Mouse (Mus musculus) ZHBTc4 (cell line): ENCODE data around the gene Taok2.

Experiments used
- DNase-seq: peaks from one replicate; pipeline ENCODE4 v3.0.0-alpha.2; 2011; ENCODE audit warnings: low read depth, low spot score

Taok2 gene

DNA sequence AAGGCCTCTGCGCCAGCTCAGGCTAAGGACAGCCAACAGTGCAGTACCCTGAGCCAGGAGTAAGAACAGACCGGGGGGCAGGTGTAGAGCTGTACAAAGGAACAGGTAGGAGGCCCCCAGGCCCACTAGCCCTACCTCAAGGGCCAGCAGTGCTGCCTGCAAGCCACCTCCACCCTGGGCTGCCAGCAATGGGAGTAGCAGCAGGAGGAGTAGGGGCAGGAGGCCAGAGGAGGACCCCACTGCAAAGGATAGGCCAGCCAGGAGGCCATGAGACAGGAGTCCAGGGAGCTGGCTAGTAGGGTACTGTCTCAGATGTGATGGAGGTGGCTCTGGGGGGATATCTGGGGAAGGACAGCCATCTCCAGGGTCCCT lies 14.0 kb downstream of the Taok2 start:
- no peak for DNase-seq

DNA sequence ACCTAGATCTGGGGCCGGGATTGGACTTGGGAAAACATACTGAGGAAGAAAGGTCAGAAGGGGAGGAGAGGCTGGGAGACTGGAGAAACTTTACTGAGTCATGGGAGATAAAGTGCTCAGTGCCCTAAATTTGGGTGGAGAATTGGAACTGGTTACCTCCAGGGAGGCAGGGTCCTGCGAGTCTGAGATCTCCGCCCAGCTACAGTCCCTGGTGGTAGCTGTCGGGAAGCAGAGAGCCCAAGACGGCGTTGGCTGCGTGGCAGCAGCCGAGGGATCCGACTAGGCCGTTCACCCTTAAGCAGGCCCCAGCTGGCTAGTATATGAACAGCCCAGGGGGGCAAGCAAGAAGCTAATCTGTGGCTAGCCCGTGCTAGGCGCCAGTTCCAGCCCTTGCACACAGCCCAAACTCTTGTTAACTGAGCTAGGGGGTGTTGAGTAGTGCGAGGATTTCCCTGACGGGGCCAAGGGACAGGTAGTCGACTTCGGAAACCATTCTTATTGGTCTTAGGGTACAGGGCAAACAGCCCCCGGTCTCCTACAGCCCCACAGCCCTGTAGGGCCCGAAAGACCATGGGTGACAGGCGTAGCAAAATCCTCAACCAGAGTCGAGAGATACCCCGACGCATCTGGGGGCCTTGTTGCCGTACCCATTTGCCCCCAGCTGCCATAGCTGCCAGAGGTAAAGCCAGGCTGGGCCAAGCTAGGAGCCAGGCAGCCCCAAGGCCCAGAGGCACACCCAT lies 14.6 kb downstream of the Taok2 start:
- DNase-seq: no peak

- DNase-seq: no peak
Measured at GRCm38 (mm10) chr7:126868003-126868402, 16.5 kb downstream of the Taok2 start.

DNA sequence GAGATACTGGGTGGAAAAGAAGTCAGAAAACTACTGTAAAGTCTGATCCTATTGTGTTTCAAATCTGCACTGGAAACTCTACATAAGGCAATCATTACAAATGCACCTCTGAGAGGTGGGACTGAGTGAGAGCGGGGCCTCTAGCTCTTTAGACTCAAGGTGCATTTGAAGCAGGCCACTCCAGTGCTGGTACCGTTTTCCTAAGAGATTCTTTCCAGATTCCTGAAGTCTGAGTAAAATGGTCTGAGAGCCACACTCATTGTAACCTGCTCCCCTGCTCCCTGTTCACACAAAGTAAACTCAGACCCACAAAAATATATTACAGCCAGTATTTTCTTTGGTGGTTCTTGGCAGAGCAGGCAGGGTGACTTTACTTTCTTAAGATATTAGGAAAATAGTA lies 17.0 kb downstream of the Taok2 start:
- DNase-seq: no peak

GRCm38 (mm10) chr7:126863791-126864190 lies 20.7 kb downstream of the Taok2 start:
- DNase-seq: no peak

DNA sequence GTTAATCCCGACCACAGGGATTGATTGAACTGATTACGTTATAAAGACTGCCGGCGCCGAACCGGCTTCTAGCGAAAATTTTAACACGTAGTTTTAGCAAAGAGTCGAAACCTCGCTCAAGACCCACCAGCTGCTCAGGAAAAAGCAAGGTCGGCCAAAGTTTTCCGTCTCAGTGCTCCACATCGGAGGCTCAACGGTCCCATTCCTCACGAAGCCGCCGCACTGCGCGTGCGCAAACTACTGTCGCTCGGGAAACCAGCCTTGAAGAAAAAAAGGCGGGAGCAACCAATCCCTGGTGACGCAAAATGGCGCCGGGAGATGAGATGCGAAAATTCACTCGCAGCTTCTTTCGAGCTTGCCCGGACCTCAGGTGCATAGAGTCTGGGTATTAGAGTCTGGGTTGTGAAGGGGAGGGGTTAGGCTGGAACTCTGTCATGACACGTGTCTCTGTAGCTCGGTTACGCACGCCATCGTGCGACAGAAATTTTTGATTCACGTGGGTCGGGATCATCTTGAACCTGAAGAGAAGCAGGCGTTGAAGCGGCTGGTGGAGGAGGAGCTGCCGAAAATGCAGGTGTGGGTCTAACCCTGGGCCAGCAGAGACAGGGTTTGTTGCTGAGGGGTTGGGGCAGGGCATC lies 22.2 kb downstream of the Taok2 start, which contains the start of gene Ino80e:
TSS of gene Ino80e (minus strand) at position 231 of the 638 bp plus-strand sequence.
- peak; percentile 97 for DNase-seq

DNA sequence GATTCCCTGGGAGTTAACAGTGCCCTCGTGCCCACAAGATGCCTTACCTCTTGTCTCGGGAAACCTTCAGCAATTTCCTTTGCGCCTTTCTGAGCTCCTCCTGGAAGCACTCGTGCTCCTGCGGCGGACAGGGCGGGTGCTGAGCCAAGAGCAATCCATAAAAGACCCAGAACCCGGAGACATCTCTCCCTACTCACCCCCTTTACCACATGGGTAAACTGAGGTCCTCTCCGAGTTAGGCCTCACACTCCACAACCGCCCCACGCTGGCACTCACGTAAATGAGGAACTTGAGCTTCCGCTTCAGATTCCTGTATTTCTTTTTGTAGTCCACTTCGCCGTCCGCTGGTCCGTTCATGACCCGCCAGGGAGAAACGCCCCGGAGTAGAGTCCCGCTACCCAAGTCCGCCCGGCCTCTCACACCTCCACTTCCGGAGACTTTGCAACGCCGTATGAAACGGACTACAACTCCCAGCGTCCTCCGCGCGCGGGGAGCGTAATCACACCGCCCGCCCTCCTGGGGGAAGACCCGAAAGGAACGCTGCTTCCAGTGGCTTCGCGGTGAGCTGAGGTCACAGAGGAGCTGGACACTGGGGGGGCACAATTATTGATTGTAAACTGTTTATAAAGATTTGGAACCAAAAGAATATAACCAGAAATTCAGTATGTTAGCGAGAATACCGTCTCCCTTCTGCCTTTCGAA lies 22.9 kb downstream of the Taok2 start, which contains the start of gene Hirip3:
TSS of gene Hirip3 (plus strand) at position 544 of the 702 bp plus-strand sequence.
- DNase-seq: peak; percentile 97

DNA sequence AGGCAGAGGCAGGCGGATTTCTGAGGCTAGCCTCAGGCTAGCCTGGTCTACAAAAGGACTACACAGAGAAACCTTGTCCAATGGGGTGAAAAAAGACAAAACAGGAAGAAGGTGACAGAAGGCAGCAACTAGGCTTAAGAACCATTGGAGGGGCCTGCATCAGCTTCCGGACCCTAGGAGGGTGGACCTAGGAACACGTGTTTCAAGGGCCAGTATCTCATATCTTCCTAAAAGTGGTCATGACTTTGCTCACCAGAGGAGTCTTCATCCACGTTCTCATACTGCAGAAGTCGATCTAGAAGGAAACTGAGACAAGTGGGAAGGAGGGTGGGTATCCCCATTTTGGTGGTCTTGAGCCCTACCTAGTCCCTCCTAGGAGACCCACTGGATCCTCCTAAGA lies 23.5 kb downstream of the Taok2 start:
- DNase-seq: no peak

- peak; percentile 91 for DNase-seq
Measured at GRCm38 (mm10) chr7:126856741-126857420, 27.6 kb downstream of the Taok2 start.

DNA sequence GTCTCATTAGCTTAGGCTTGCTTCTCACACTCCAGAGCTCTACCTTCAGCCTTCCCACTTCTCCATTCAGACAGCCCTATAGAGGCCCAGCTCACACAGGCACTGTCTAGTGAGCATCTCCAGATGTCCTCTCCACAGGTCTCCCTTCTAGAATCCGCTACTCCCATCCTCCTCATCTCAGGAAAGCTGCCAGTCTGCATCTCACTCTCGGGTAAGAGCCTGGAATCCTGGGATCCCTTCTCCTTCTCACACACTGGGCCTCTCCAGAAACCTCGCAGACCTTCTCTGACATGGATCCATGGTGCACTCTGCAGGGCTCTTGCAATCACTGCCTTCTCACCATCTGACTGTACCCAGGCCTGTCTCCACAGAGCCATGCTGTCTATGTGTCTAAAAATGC lies 28.9 kb downstream of the Taok2 start:
- DNase-seq: no peak

DNA sequence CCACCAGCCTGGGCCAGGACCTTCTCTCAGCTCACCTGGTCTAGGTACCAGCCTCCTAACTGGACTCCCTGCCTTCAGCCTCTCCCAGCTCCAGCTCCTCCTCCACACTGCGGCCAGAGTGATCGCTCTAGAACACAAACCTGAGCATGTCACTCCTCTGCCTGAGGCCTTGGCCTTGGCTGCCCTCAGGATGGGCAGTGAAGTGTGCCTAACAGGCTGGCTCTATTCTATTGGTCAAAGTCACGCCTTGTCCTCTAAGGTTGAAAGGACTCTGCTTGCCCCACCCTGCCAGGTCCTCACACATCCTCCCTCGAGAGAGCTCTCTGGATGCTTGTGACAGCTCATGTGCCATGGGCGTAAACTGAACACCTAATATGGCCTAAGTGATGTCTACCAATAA lies 31.0 kb downstream of the Taok2 start:
- DNase-seq: no peak

DNA sequence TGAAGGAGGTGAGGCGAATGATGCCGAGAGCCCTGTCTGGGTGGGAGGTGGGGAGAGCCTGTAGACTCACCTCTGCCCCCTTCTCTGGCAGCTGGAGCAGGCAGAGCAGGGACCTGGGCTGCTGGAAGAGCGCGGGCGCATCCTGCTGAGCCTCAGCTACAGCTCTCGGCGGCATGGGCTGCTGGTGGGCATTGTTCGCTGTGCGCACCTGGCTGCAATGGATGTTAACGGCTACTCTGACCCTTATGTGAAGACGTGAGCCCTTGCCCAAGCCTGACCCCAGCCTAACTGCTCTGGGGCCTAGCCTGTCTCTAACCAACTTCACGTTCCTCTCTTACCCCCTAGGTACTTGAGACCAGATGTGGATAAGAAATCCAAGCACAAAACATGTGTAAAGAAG lies 33.3 kb downstream of the Taok2 start:
- no peak for DNase-seq

DNA sequence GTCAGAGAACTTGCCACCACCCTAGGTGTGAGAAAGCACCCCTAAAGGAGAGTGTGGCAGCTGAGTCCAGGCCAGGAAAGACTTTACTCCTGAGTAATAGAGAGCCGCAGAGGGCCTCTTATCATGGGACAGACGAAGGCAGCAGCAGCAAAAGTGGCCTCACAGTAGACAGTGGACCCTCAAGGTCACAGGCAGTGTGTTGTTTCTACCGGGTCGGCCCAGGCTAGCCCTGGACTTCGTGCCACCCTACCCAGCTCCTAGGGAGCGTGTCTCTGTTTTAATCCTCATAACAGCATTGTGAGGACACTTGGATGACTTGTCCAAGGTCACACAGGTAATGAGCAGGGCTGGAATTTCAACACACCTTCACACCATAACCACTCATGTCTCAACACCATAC lies 34.3 kb downstream of the Taok2 start:
- DNase-seq: no peak

DNA sequence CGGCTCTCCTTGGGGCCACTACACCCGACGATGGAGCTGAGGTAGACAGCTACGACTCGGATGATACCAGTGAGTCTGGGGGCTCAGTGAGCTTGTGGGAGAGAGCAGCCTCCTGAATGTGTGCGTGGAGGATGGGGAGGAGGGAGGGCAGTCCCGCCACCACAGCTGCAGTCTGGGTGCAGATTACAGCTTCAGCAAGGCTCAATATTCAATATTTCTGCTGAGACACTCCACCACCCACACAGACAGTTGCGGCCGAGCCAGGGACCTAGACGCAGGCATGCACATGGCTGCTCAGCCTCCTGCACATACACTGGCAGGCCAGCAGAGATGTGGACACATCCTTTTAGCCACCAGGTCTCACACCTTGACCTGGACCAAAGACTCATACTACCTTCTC lies 35.7 kb downstream of the Taok2 start:
- no peak for DNase-seq

GRCm38 (mm10) chr7:126847421-126848398 lies 36.8 kb downstream of the Taok2 start:
- peak; percentile 66 for DNase-seq

GRCm38 (mm10) chr7:126847116-126847420 lies 37.4 kb downstream of the Taok2 start, which contains the start of gene Doc2a:
Gene Doc2a (plus strand): TSS chr7:126847416.
- no peak for DNase-seq

- DNase-seq: no peak
Measured at GRCm38 (mm10) chr7:126845516-126845915, 39.0 kb downstream of the Taok2 start.

DNA sequence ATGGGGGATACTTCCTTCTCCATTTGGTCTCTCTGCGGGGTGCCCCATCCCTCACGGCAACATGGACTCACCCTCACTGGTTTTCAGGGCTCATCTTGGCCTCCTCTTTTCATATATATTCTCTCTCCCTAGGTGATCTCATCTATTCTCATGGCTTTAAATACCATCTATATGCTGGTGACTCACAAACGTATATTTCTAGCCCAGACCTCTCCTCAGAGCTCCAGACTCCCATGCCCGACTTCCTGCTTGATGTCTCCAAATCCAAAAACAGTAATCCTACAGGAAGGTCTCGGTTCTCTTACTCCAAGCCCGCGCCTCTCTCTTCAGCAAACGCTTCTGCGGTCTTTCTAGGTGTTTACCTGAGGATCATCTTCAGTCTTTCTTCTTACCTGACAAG lies 41.2 kb downstream of the Taok2 start:
- no peak for DNase-seq

DNA sequence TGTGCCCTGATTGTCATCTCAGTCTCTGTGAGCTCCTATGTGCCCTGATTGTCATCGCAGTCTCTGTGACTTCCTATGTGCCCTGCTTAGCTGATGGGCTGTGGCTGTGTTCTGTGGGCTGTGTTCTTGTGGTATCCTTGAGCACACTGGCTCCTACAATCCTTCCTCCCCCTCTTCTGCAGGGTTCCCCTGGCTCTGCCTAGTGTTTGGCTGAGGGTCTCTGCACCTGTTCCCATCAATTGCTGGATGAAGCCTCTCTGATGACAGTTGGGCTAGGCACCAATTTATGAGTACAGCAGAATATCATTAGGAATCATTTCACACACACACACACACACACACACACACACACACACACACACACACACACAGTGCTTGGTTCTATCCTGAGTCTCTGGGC lies 51.2 kb downstream of the Taok2 start:
- DNase-seq: no peak

DNA sequence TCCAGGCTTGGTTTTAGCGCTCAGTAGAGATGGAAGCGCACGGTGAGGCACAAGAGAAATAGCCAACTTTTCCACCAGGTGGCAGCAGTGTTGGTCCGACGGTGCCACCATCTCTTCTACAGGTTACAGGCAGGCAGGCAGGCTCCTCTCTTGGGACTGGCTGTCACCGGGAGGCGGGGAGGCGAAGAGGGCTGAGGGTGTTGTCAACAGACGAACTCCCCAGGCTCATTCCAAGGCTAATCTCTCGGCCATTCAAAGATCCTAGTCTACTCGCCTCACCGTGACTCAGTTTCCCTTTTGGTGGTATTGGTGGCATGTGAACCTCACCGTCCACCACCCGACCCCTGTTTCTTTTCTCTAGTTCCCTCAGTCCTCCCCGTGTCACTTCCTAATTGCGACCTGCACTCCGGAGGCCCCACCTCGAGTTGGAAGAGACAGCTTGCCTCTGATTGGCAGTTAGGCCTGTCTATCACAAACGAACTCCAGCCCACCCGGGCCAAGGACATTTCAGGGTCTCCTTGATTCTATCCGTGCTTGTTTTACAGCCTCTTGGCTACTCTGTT lies 52.4 kb downstream of the Taok2 start:
- peak; percentile 97 for DNase-seq

DNA sequence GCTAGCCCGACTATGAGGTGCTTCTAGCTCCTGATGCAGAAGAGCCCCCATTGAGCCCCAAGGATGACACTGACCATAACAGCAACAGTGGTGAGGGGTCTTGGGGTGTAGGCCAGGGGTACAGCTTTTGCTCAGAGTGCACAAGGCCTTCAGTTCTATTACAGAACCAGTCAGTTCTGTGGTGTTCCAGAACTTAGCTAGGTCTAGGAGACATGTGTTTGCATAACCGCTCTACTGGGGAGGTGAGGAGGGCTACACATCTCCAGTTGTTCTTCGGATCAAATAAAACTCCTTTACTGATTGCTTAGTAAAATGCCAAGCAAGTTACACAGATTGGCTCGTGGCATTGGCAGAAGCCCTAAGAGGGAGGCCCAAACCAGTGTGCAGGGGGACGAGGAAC lies 53.0 kb downstream of the Taok2 start, which contains the start of gene 4930451I11Rik:
TSS of gene 4930451I11Rik (minus strand) at position 101 of the 400 bp plus-strand sequence.
- no peak for DNase-seq
